Mouse (Mus musculus): ENCODE data around the gene Psma5. TPM values are rescaled to one million over a fixed set of nuclear protein-coding genes. Genes with fewer than 3 reads are reported as not detected.

Psma5 gene
- polyA plus RNA-seq (2021; fragmentation: Nextera tagmentation), result 203 and 256 TPM in 2 replicates
- long read RNA-seq, experiment 1, transcript Psma5-201 (9 exons, 1,239 nt), result major isoform, 188 of 201 reads
- long read RNA-seq, experiment 1, partial matches to known transcripts, result 3 of 201 reads
- long read RNA-seq, experiment 1, other reads (novel, unspliced or antisense), result 10 of 201 reads
- long read RNA-seq, experiment 2, transcript Psma5-201 (9 exons, 1,239 nt), result major isoform, 252 of 278 reads
- long read RNA-seq, experiment 2, partial matches to known transcripts, result 20 of 278 reads
- long read RNA-seq, experiment 2, other reads (novel, unspliced or antisense), result 6 of 278 reads

GRCm38 (mm10) chr3:108256719-108257637, at the start of gene Psma5:
TSS of gene Psma5 (plus strand) at chr3:108256926.

GRCm38 (mm10) chr3:108210771-108211139, 46.0 kb upstream of the Psma5 start, which contains the start of gene Atxn7l2:
TSS of gene Atxn7l2 (minus strand) at chr3:108210934.

GRCm38 (mm10) chr3:108226558-108227350, 30.0 kb upstream of the Psma5 start, which contains the start of gene Sypl2:
TSS of gene Sypl2 (minus strand) at chr3:108226648.

GRCm38 (mm10) chr3:108283781-108284601, 27.3 kb downstream of the Psma5 start, which contains the start of gene Sort1:
TSS of gene Sort1 (plus strand) at chr3:108284082.

Other genes starting within 250 kb of the Psma5 start
- 444 and 459 TPM in 2 replicates for gene Gstm1, start 239.0 kb upstream of the Psma5 start, polyA plus RNA-seq (2021; fragmentation: Nextera tagmentation)
- gene Gstm4, start 212.0 kb upstream of the Psma5 start, polyA plus RNA-seq (2021; fragmentation: Nextera tagmentation), result 17.6 and 19.8 TPM in 2 replicates
- gene Ampd2, start 170.3 kb upstream of the Psma5 start, polyA plus RNA-seq (2021; fragmentation: Nextera tagmentation), result 19.0 and 24.4 TPM in 2 replicates
- 0.16 TPM in 1 of 2 replicates, not detected in the other for gene Gnat2, start 164.1 kb upstream of the Psma5 start, polyA plus RNA-seq (2021; fragmentation: Nextera tagmentation)
- 15.2 and 20.7 TPM in 2 replicates for gene Gnai3, start 110.8 kb upstream of the Psma5 start, polyA plus RNA-seq (2021; fragmentation: Nextera tagmentation)
- 4.2 and 6.9 TPM in 2 replicates for gene Gpr61, start 102.0 kb upstream of the Psma5 start, polyA plus RNA-seq (2021; fragmentation: Nextera tagmentation)
- 7.0 and 28.0 TPM in 2 replicates for gene Amigo1, start 70.6 kb upstream of the Psma5 start, polyA plus RNA-seq (2021; fragmentation: Nextera tagmentation)
- gene Cyb561d1, start 55.7 kb upstream of the Psma5 start, polyA plus RNA-seq (2021; fragmentation: Nextera tagmentation), result 5.7 TPM in 2 replicates
- gene Atxn7l2, start 46.0 kb upstream of the Psma5 start, polyA plus RNA-seq (2021; fragmentation: Nextera tagmentation), result 4.3 and 6.9 TPM in 2 replicates
- gene Sypl2, start 30.3 kb upstream of the Psma5 start, polyA plus RNA-seq (2021; fragmentation: Nextera tagmentation), result 0.49 and 2.2 TPM in 2 replicates
- gene Sort1, start 27.2 kb downstream of the Psma5 start, polyA plus RNA-seq (2021; fragmentation: Nextera tagmentation), result 27.4 and 83.4 TPM in 2 replicates
- gene Mybphl, start 108.0 kb downstream of the Psma5 start, polyA plus RNA-seq (2021; fragmentation: Nextera tagmentation), result 0.21 TPM in 1 of 2 replicates, not detected in the other
- gene Psrc1, start 126.9 kb downstream of the Psma5 start, polyA plus RNA-seq (2021; fragmentation: Nextera tagmentation), result 6.6 and 8.6 TPM in 2 replicates
- gene Celsr2, start 158.6 kb downstream of the Psma5 start, polyA plus RNA-seq (2021; fragmentation: Nextera tagmentation), result 25.5 and 26.9 TPM in 2 replicates
- gene Sars, start 188.3 kb downstream of the Psma5 start, polyA plus RNA-seq (2021; fragmentation: Nextera tagmentation), result 171 and 174 TPM in 2 replicates